Mouse (Mus musculus) ovary, postnatal 10 days (tissue): ENCODE data around the gene 1810062G17Rik.

Experiments
- DNase-seq: peaks from one replicate; pipeline ENCODE4 v3.0.0; 2022; ENCODE audit warnings: low spot score

1810062G17Rik gene

GRCm38 (mm10) chr3:36475532-36476087 lies at the start of gene 1810062G17Rik, which contains the start of gene Anxa5:
TSS of gene 1810062G17Rik (plus strand) at chr3:36475937.
TSS of gene Anxa5 (minus strand) at chr3:36475894.
- peak; percentile 95 for DNase-seq

- DNase-seq, result no peak
Measured at GRCm38 (mm10) chr3:36427386-36427785, 48.4 kb upstream of the 1810062G17Rik start.

- no peak for DNase-seq
Measured at GRCm38 (mm10) chr3:36430360-36430759, 45.4 kb upstream of the 1810062G17Rik start.

- DNase-seq, result no peak
Measured at GRCm38 (mm10) chr3:36440280-36440679, 35.5 kb upstream of the 1810062G17Rik start.

GRCm38 (mm10) chr3:36442426-36442825 lies 33.3 kb upstream of the 1810062G17Rik start:
- no peak for DNase-seq

GRCm38 (mm10) chr3:36446041-36446440 lies 29.7 kb upstream of the 1810062G17Rik start:
- no peak for DNase-seq

GRCm38 (mm10) chr3:36446506-36446905 lies 29.2 kb upstream of the 1810062G17Rik start:
- DNase-seq, result no peak

- DNase-seq, result no peak
Measured at GRCm38 (mm10) chr3:36446918-36447317, 28.8 kb upstream of the 1810062G17Rik start.

- DNase-seq, result no peak
Measured at GRCm38 (mm10) chr3:36449292-36450165, 26.2 kb upstream of the 1810062G17Rik start.

GRCm38 (mm10) chr3:36452502-36452901 lies 23.2 kb upstream of the 1810062G17Rik start:
- DNase-seq, result no peak

- no peak for DNase-seq
Measured at GRCm38 (mm10) chr3:36455124-36455523, 20.6 kb upstream of the 1810062G17Rik start.

- no peak for DNase-seq
Measured at GRCm38 (mm10) chr3:36455566-36455965, 20.2 kb upstream of the 1810062G17Rik start.

- DNase-seq, result no peak
Measured at GRCm38 (mm10) chr3:36460717-36461116, 15.0 kb upstream of the 1810062G17Rik start.

- no peak for DNase-seq
Measured at GRCm38 (mm10) chr3:36461819-36462218, 13.9 kb upstream of the 1810062G17Rik start.

- DNase-seq, result no peak
Measured at GRCm38 (mm10) chr3:36462348-36462747, 13.4 kb upstream of the 1810062G17Rik start.

GRCm38 (mm10) chr3:36465538-36465937 lies 10.2 kb upstream of the 1810062G17Rik start:
- DNase-seq, result no peak

GRCm38 (mm10) chr3:36467632-36468031 lies 8.1 kb upstream of the 1810062G17Rik start:
- no peak for DNase-seq

GRCm38 (mm10) chr3:36468871-36469270 lies 6.9 kb upstream of the 1810062G17Rik start:
- DNase-seq, result no peak

- no peak for DNase-seq
Measured at GRCm38 (mm10) chr3:36471856-36472255, 3.9 kb upstream of the 1810062G17Rik start.

GRCm38 (mm10) chr3:36473222-36473621 lies 2.5 kb upstream of the 1810062G17Rik start:
- DNase-seq, result no peak

GRCm38 (mm10) chr3:36474421-36474820 lies 1.3 kb upstream of the 1810062G17Rik start:
- DNase-seq, result no peak

- no peak for DNase-seq
Measured at GRCm38 (mm10) chr3:36474938-36475483, 726 bp upstream of the 1810062G17Rik start.
